Mouse (Mus musculus) midbrain, embryonic 15.5 days (tissue): ENCODE measurements at regions not wholly inside any gene's neighbourhood (a gene's known extent, or its start where the extent isn't known, plus 50 kb on each side); places are given as distances from the start of the nearest gene placed in this dataset.

Experiments used
- ATAC-seq: fragments of 200-750 bp; cut with Nextera tagmentation; replicated peaks from 2 replicates; pipeline ENCODE4 v1.8.0; 2017; ENCODE audit warnings: moderate TSS enrichment
- H3K27ac ChIP-seq: fragments of 300-500 bp; sonication (generic); 2 replicates; pipeline ENCODE4 v1.5.1; 2015; ENCODE audit warnings: mild to moderate bottlenecking, inconsistent platforms
- H3K27me3 ChIP-seq: fragments of 300-500 bp; sonication (generic); replicated peaks from 2 replicates; pipeline ENCODE4 v1.6.1; 2015; ENCODE audit warnings: inconsistent platforms
- H3K36me3 ChIP-seq: fragments of 300-500 bp; sonication (generic); replicated peaks from 2 replicates; pipeline ENCODE4 v1.6.1; 2015; ENCODE audit warnings: inconsistent platforms
- H3K4me1 ChIP-seq: fragments of 300-500 bp; sonication (generic); 2 replicates; pipeline ENCODE4 v1.6.1; 2015; ENCODE audit warnings: inconsistent platforms
- H3K4me2 ChIP-seq: fragments of 300-500 bp; sonication (generic); 2 replicates; pipeline ENCODE4 v1.6.1; 2015; ENCODE audit warnings: inconsistent platforms, mild to moderate bottlenecking, moderate library complexity
- H3K4me3 ChIP-seq: fragments of 300-500 bp; sonication (generic); 2 replicates; pipeline ENCODE4 v1.5.1; 2015; ENCODE audit warnings: mild to moderate bottlenecking, inconsistent platforms
- H3K9ac ChIP-seq: fragments of 300-500 bp; sonication (generic); 2 replicates; pipeline ENCODE4 v1.6.1; 2015; ENCODE audit warnings: mild to moderate bottlenecking, inconsistent platforms
- H3K9me3 ChIP-seq: fragments of 300-500 bp; sonication (generic); 2 replicates; pipeline ENCODE4 v1.6.1; 2016; ENCODE audit warnings: inconsistent platforms
- WGBS: fragments of 180-500 bp; shearing (Covaris S2); methylation state at CpG from one replicate; pipeline ENCODE4 v1.1.7; 2015; ENCODE audit warnings: mixed read lengths; 5-methylcytosine and 5-hydroxymethylcytosine counted together

- Histone ChIP-seq H3K4me2 (no peak overlapping the region), H3K4me1 (peaks cover 27% of the 10 kb centered on the region), H3K27ac (no peak overlapping the region), H3K9me3 (no peaks in the 10 kb centered on the region), H3K9ac (no peak overlapping the region), H3K36me3 (no peaks in the 10 kb centered on the region), H3K4me3 (no peak overlapping the region), H3K27me3 (no peaks in the 10 kb centered on the region)
- no peak for ATAC-seq
- whole genome bisulfite sequencing, result 66% methylated on average over 17 of the region's 17 CpGs
Observed at GRCm38 (mm10) chr17:45869014-45869968, 135.6 kb upstream of the 1600014C23Rik start.

DNA sequence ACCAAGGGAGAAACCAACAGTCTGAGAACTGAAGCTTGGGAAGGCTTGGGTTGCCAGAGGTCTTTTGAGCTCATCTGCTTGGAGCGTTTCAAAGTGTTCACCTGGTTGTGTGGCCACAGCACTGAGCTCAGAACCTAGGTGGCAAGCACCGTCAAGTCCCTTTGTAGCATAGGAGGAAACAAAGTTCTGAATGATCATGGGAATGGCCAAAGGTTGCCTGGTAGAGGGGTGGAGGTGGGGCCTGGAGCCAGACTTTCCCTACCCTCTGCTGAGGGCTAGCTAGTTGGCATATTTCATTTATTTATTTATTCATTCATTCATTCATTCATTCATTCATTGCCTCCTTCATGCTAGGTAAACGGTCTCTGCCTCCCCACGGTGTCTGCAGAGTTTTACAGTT, 134.9 kb upstream of the 1600014C23Rik start:
- H3K4me2 ChIP-seq, result no peak overlapping the region
- no peak overlapping the region for H3K27ac ChIP-seq
- no peak overlapping the region for H3K4me3 ChIP-seq
- no peaks in the 10 kb centered on the region for H3K9me3 ChIP-seq
- H3K9ac ChIP-seq, result no peak overlapping the region
- H3K36me3 ChIP-seq, result no peaks in the 10 kb centered on the region
- no peak for ATAC-seq
- peaks cover 20% of the 10 kb centered on the region for H3K4me1 ChIP-seq
- H3K27me3 ChIP-seq, result no peaks in the 10 kb centered on the region
- 94% methylated on average over 4 of the region's 4 CpGs for WGBS

DNA sequence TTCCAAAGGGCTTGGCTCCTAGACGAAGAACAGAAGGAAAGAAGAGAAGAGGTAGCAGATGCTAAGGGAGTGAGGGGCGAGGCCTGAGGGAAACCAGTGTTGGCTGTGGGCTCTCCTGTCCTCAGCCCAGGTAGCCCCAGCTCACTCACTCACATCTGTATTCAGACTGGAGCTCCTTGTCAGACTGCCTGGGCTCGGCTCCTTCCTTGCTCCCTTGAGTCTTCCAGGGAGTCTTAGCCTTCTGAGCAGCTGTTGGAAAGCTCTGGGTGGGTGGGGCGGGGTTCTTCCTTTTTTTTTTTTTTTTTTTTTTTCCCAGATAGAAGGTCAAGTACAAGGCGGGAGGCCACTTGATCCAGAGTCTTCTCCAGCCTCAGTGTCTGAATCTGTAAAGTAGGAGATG, 134.1 kb upstream of the 1600014C23Rik start:
- no peak overlapping the region for H3K27ac ChIP-seq
- H3K4me2 ChIP-seq, result no peak overlapping the region
- no peak overlapping the region for H3K9ac ChIP-seq
- H3K4me3 ChIP-seq, result no peak overlapping the region
- no peak for ATAC-seq
- H3K4me1 ChIP-seq, result peaks cover 12% of the 10 kb centered on the region
- 87% methylated on average over 5 of the region's 5 CpGs for WGBS
- no peaks in the 10 kb centered on the region for H3K9me3 ChIP-seq
- H3K36me3 ChIP-seq, result no peaks in the 10 kb centered on the region
- no peaks in the 10 kb centered on the region for H3K27me3 ChIP-seq

- Histone ChIP-seq H3K4me3 (no peak overlapping the region), H3K27me3 (no peaks in the 10 kb centered on the region), H3K36me3 (no peaks in the 10 kb centered on the region), H3K4me1 (peaks cover 5% of the 10 kb centered on the region), H3K4me2 (no peak overlapping the region), H3K27ac (no peak overlapping the region), H3K9me3 (no peaks in the 10 kb centered on the region), H3K9ac (no peak overlapping the region)
- 76% methylated on average over 15 of the region's 15 CpGs for WGBS
- no peak for ATAC-seq
Observed at GRCm38 (mm10) chr17:45866876-45867652, 133.4 kb upstream of the 1600014C23Rik start.

DNA sequence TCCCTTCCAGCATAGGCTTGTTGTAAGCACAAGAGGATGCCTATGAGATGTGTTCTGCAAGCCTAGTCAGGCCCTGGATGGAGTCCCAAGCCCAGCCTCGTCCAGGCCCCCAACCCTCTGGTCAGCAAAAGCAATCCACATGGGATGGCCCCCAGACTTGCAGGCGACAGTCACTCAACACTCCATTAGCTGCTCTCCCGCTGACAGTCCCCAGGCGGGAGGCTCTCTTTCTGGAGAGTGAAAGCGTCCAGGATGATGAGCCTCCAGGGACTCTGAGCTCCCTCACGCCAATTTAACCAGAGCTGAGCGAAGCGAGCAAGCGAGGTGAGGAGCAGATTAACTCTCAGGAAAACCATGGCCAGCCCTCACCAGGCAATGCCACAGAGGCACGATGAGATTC, 132.7 kb upstream of the 1600014C23Rik start:
- Histone ChIP-seq H3K9ac (no peak overlapping the region), H3K4me2 (no peak overlapping the region), H3K4me3 (no peak overlapping the region), H3K27me3 (no peaks in the 10 kb centered on the region), H3K9me3 (no peaks in the 10 kb centered on the region), H3K27ac (no peak overlapping the region), H3K36me3 (no peaks in the 10 kb centered on the region), H3K4me1 (no peaks in the 10 kb centered on the region)
- ATAC-seq, result no peak
- 18% methylated on average over 10 of the region's 10 CpGs for WGBS

DNA sequence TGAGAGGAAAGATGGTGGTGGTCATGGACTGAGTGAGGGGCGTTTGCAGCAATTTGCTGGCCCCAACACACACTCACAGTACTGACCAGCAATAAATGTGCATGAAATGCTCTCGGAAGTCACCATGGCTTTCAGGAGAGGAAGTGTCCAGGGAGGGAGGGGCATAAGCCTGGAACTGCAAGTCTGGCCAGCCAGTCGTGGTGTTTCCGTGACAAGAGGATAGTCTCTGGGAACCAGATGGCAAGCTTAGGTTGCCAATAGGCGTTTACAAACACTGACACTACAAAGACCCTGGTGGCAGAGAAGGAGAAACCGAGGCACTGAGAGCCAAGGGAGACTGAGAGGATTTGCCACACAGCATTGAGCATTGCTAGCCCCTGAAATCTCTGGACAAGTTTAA, 132.3 kb upstream of the 1600014C23Rik start:
- H3K36me3 ChIP-seq, result no peaks in the 10 kb centered on the region
- ATAC-seq, result no peak
- no peaks in the 10 kb centered on the region for H3K27me3 ChIP-seq
- H3K4me2 ChIP-seq, result no peak overlapping the region
- H3K27ac ChIP-seq, result no peak overlapping the region
- 81% methylated on average over 6 of the region's 6 CpGs for WGBS
- no peaks in the 10 kb centered on the region for H3K4me1 ChIP-seq
- no peak overlapping the region for H3K9ac ChIP-seq
- no peak overlapping the region for H3K4me3 ChIP-seq
- no peaks in the 10 kb centered on the region for H3K9me3 ChIP-seq

DNA sequence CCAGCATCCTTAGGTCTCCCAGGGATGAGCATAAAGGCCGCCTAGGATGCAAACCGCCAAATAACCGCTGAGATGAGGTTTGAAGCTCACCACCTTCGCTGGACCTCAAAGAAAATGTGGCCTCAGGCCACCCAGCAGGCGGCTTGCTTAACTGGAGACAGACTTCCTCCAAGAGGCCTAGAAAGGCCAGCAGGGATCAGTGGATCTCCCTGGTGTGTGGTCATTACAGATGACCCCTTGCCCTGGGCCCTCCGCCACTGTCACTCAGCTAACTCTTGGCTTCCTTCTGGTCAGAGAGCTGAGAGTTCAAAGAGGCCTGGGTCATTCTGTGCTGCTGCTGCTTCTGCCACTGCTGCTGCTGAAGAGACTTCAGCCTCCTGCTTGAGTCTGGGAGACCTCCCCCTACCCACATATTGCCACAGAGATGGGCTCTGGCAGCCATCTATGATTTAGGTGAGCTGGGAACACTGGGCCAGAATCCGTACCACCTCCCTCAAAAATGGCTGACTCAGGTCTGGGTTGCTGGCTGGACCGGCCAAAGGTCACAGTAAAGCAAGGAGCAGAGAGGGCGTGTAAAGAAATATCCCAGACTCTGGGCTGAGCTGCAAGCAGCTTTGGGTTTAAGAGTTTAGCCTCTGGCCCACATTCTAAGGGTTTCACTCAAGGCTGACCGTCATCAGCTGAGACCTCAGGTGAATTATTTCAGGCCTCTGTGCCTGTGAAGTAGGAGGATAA, 130.0 kb upstream of the 1600014C23Rik start:
- ATAC-seq, result no peak
- Histone ChIP-seq H3K27ac (no peak overlapping the region), H3K4me1 (no peaks in the 10 kb centered on the region), H3K9ac (no peak overlapping the region), H3K4me2 (no peak overlapping the region), H3K27me3 (no peaks in the 10 kb centered on the region), H3K4me3 (no peak overlapping the region), H3K9me3 (no peaks in the 10 kb centered on the region), H3K36me3 (no peaks in the 10 kb centered on the region)
- WGBS, result 61% methylated on average over 10 of the region's 10 CpGs

- no peak overlapping the region for H3K27ac ChIP-seq
- H3K9ac ChIP-seq, result no peak overlapping the region
- no peak for ATAC-seq
- no peaks in the 10 kb centered on the region for H3K4me1 ChIP-seq
- no peak overlapping the region for H3K4me3 ChIP-seq
- H3K4me2 ChIP-seq, result no peak overlapping the region
- WGBS, result 68% methylated on average over 3 of the region's 3 CpGs
- no peaks in the 10 kb centered on the region for H3K36me3 ChIP-seq
- H3K9me3 ChIP-seq, result no peaks in the 10 kb centered on the region
- H3K27me3 ChIP-seq, result no peaks in the 10 kb centered on the region
Observed at GRCm38 (mm10) chr17:45863031-45863430, 129.4 kb upstream of the 1600014C23Rik start.

DNA sequence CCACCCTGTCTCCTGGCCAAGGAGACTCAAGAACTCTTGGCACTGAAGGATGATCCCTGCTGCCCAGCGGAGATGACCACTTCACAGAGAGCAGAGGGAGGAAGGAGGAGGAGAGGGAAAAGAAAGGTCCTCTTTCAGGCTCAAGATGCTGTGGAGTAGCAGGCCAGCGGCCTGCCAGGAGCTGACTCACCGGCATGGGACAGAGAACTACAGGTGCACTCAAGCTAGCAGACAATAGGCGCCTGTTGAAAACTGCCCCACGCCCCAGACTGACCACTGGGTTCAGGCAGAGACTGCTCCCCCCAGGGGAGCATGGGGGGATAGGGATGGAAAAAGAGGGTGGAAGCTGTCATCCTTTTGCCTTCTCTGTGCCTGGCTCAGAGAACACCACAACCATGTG, 125.8 kb upstream of the 1600014C23Rik start:
- H3K9me3 ChIP-seq, result no peaks in the 10 kb centered on the region
- no peak overlapping the region for H3K4me3 ChIP-seq
- no peaks in the 10 kb centered on the region for H3K4me1 ChIP-seq
- H3K27ac ChIP-seq, result no peak overlapping the region
- WGBS, result 94% methylated on average over 5 of the region's 5 CpGs
- ATAC-seq, result no peak
- no peaks in the 10 kb centered on the region for H3K36me3 ChIP-seq
- no peaks in the 10 kb centered on the region for H3K27me3 ChIP-seq
- H3K4me2 ChIP-seq, result no peak overlapping the region
- no peak overlapping the region for H3K9ac ChIP-seq

DNA sequence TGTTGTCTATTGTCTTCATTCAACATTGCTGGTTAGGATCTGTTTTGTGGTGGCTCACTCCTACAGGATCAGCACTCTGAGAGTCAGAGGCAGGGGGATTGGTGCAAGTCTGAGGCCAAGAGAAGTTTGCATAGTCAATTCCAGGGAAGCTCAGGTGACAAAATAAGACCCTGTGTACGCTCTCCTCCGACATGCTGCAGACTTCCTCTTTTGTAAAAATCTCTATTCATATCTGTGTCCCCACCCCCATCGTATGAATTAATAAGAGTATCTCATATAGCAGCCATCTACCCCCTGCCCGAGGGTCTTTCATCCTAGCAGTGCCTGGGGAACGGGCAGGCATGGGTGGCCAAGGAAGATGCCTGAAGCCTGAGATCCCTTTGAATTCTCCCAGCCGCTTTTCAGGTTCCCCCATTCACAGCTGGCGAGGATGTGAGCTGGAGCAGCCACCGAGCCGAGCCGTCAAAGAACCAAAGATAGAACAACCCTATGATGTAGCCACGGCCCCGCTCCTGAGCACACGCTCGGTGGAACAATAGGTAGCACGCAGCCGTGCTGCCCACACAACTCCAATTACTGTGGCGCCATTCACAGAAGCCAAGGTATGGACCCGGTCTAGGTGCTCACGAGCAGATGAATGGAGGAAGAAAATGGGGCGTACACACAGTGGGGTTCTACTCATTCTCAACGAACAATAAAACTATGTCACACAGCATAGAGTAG, 120.4 kb upstream of the 1600014C23Rik start:
- Histone ChIP-seq H3K4me1 (no peaks in the 10 kb centered on the region), H3K27me3 (no peaks in the 10 kb centered on the region), H3K4me2 (no peak overlapping the region), H3K9me3 (no peaks in the 10 kb centered on the region), H3K4me3 (no peak overlapping the region), H3K36me3 (no peaks in the 10 kb centered on the region), H3K9ac (no peak overlapping the region), H3K27ac (no peak overlapping the region)
- peak; percentile 72 for ATAC-seq
- whole genome bisulfite sequencing, result 66% methylated on average over 21 of the region's 21 CpGs

DNA sequence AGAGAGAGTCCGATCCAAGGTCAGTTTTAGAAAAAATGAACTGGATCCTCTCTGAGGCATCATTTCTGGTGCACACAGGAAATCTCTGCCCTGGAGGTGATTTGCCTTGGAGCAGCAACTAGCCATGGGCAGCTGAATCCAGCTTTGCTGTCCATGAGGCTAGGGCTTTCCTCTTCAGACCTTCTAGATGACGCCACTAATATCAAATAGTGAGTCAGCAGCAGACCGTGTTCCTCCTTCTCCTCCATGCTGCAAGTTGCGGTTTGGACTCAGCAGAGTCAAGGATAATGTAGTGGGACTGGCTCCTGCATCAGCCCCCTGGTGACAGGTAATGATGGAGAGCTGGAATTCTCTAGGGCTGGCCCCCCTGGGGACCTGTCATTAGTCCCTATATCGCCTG, 118.8 kb upstream of the 1600014C23Rik start:
- WGBS, result 46% methylated on average over 5 of the region's 5 CpGs
- Histone ChIP-seq H3K9ac (no peak overlapping the region), H3K4me2 (no peak overlapping the region), H3K4me3 (no peak overlapping the region), H3K9me3 (no peaks in the 10 kb centered on the region), H3K27ac (no peak overlapping the region), H3K36me3 (no peaks in the 10 kb centered on the region), H3K4me1 (no peaks in the 10 kb centered on the region), H3K27me3 (no peaks in the 10 kb centered on the region)
- no peak for ATAC-seq
